Mouse (Mus musculus) MEL (cell line): ENCODE data around the gene Ttll11. TPM values are rescaled to one million over a fixed set of nuclear protein-coding genes. Genes with fewer than 3 reads are reported as not detected.

Experiments used
- DNase-seq: peaks from one replicate; pipeline ENCODE4 v3.0.0; 2011; ENCODE audit warnings: low read depth, low spot score
- H3K27ac ChIP-seq: 2 replicates; pipeline ENCODE4 v1.5.1; 2012; ENCODE audit warnings: low read depth, mild to moderate bottlenecking, control low read depth, low read length, moderate library complexity; ENCODE audit not compliant: control insufficient read depth
- H3K27me3 ChIP-seq, 2 experiments: fragments of 150-350 bp in 1 of 2; sonication (generic) in 1 of 2; 2 replicates each; pipeline ENCODE4 v1.6.1; 2012; ENCODE audit warnings: low read length in 2 of 2, mild to moderate bottlenecking in 2 of 2, improper control_type of control experiment in 1 of 2, moderate library complexity in 1 of 2; ENCODE audit not compliant: insufficient read depth in 2 of 2, control insufficient read depth in 1 of 2
- H3K36me3 ChIP-seq, 2 experiments: 2 replicates each; pipeline ENCODE4 v1.6.1; 2012 to 2014; ENCODE audit warnings: low read length in 2 of 2, improper control_type of control experiment in 1 of 2, inconsistent platforms in 1 of 2, mild to moderate bottlenecking in 1 of 2; ENCODE audit not compliant: insufficient read depth in 2 of 2, control insufficient read depth in 1 of 2
- H3K4me1 ChIP-seq, 2 experiments: fragments of 150-350 bp in 1 of 2; sonication (generic) in 1 of 2; 2 replicates each; pipeline ENCODE4 v1.6.1; 2012; ENCODE audit warnings: low read length in 2 of 2, improper control_type of control experiment in 1 of 2, mild to moderate bottlenecking in 1 of 2; ENCODE audit not compliant: insufficient read depth in 2 of 2, control insufficient read depth in 1 of 2
- H3K4me3 ChIP-seq, 2 experiments: fragments of 150-350 bp in 1 of 2; sonication (generic) in 1 of 2; 2 replicates each; pipeline ENCODE4 v1.5.1; 2012; ENCODE audit warnings: low read depth in 2 of 2, low read length in 2 of 2, mild to moderate bottlenecking in 2 of 2, moderate library complexity in 2 of 2, control low read depth in 1 of 2, improper control_type of control experiment in 1 of 2; ENCODE audit not compliant: control insufficient read depth in 1 of 2, insufficient read depth in 1 of 2
- H3K79me2 ChIP-seq: 2 replicates; pipeline ENCODE4 v1.6.1; 2012; ENCODE audit warnings: mild to moderate bottlenecking, low read length, moderate library complexity; ENCODE audit not compliant: control insufficient read depth, poor library complexity, insufficient read depth
- H3K9ac ChIP-seq: 2 replicates; pipeline ENCODE4 v1.6.1; 2012; ENCODE audit warnings: low read depth, mild to moderate bottlenecking, control low read depth, low read length, moderate library complexity; ENCODE audit not compliant: control insufficient read depth, poor library complexity, severe bottlenecking
- H3K9me3 ChIP-seq: fragments of 150-350 bp; sonication (generic); replicated peaks from 2 replicates; pipeline ENCODE4 v1.6.1; 2012; ENCODE audit warnings: mild to moderate bottlenecking, low read length, improper control_type of control experiment, moderate library complexity; ENCODE audit not compliant: insufficient read depth
- CHD1 ChIP-seq: IDR thresholded peaks from 2 replicates; pipeline ENCODE4 v1.6.1; 2012; ENCODE audit warnings: low read depth, mild to moderate bottlenecking, inconsistent platforms, low read length, improper control_type of control experiment
- CHD2 ChIP-seq: IDR thresholded peaks from 2 replicates; pipeline ENCODE4 v1.6.1; 2011; ENCODE audit warnings: low read length, improper control_type of control experiment
- CTCF ChIP-seq, 3 experiments: IDR thresholded peaks in 2 of 3; conservative IDR thresholded peaks in 1 of 3; 2 replicates each; pipeline ENCODE4 v1.5.1; 2011 to 2012; ENCODE audit warnings: low read length in 3 of 3, low read depth in 2 of 3, mild to moderate bottlenecking in 2 of 3, improper control_type of control experiment in 1 of 3, inconsistent platforms in 1 of 3, mixed read lengths in 1 of 3, moderate library complexity in 1 of 3; ENCODE audit not compliant: control insufficient read depth in 1 of 3, insufficient read depth in 1 of 3, poor library complexity in 1 of 3, severe bottlenecking in 1 of 3
- E2F4 ChIP-seq: IDR thresholded peaks from 2 replicates; pipeline ENCODE4 v1.6.1; 2011; ENCODE audit warnings: low read depth, low read length, improper control_type of control experiment, borderline replicate concordance
- ELF1 ChIP-seq: IDR thresholded peaks from 2 replicates; pipeline ENCODE4 v1.6.1; 2014; ENCODE audit warnings: low read depth, mild to moderate bottlenecking, inconsistent platforms, low read length, improper control_type of control experiment, moderate library complexity
- EP300 ChIP-seq, 2 experiments: IDR thresholded peaks; 2 replicates each; pipeline ENCODE4 v1.6.1; 2011; ENCODE audit warnings: improper control_type of control experiment in 2 of 2, low read length in 2 of 2, low read depth in 1 of 2, mild to moderate bottlenecking in 1 of 2
- ETS1 ChIP-seq: IDR thresholded peaks from 2 replicates; pipeline ENCODE4 v1.6.1; 2012; ENCODE audit warnings: low read depth, mild to moderate bottlenecking, inconsistent platforms, low read length, improper control_type of control experiment, moderate library complexity
- JUND ChIP-seq: IDR thresholded peaks from 2 replicates; pipeline ENCODE4 v1.6.1; 2011; ENCODE audit warnings: low read depth, mild to moderate bottlenecking, improper control_type of control experiment, low read length
- KAT2A ChIP-seq: conservative IDR thresholded peaks from 2 replicates; pipeline ENCODE4 v1.6.1; 2012; ENCODE audit warnings: low read depth, low read length, improper control_type of control experiment, inconsistent platforms
- MAFK ChIP-seq: IDR thresholded peaks from 2 replicates; pipeline ENCODE4 v1.6.1; 2011; ENCODE audit warnings: low read depth, mild to moderate bottlenecking, low read length, improper control_type of control experiment, borderline replicate concordance
- MXI1 ChIP-seq: IDR thresholded peaks from 2 replicates; pipeline ENCODE4 v1.6.1; 2011; ENCODE audit warnings: mild to moderate bottlenecking, low read depth, low read length, improper control_type of control experiment
- MYC ChIP-seq: IDR thresholded peaks from 2 replicates; pipeline ENCODE4 v1.6.1; 2011; ENCODE audit warnings: low read depth, mild to moderate bottlenecking, low read length, improper control_type of control experiment, moderate library complexity
- NRF1 ChIP-seq: IDR thresholded peaks from 2 replicates; pipeline ENCODE4 v1.6.1; 2014; ENCODE audit warnings: low read depth, mild to moderate bottlenecking, inconsistent platforms, low read length, improper control_type of control experiment, moderate library complexity; ENCODE audit not compliant: poor library complexity, insufficient read depth, severe bottlenecking
- POLR2A ChIP-seq, 2 experiments: IDR thresholded peaks; 2 replicates each; pipeline ENCODE4 v1.6.1; 2011 to 2012; ENCODE audit warnings: low read length in 2 of 2, mild to moderate bottlenecking in 2 of 2, control low read depth in 1 of 2, improper control_type of control experiment in 1 of 2, low read depth in 1 of 2, moderate library complexity in 1 of 2; ENCODE audit not compliant: control insufficient read depth in 1 of 2, insufficient read depth in 1 of 2, poor library complexity in 1 of 2
- POLR2AphosphoS2 ChIP-seq: IDR thresholded peaks from 2 replicates; pipeline ENCODE4 v1.6.1; 2011; ENCODE audit warnings: low read length, improper control_type of control experiment
- POLR2AphosphoS5 ChIP-seq: IDR thresholded peaks from 2 replicates; pipeline ENCODE4 v1.6.1; 2012; ENCODE audit warnings: low read depth, borderline replicate concordance, mild to moderate bottlenecking, inconsistent platforms, low read length, moderate library complexity, mixed read lengths
- RAD21 ChIP-seq: IDR thresholded peaks from 2 replicates; pipeline ENCODE4 v1.6.1; 2011; ENCODE audit warnings: mild to moderate bottlenecking, low read depth, low read length, improper control_type of control experiment
- RCOR1 ChIP-seq: IDR thresholded peaks from 2 replicates; pipeline ENCODE4 v1.6.1; 2012; ENCODE audit warnings: low read depth, mild to moderate bottlenecking, inconsistent platforms, low read length, improper control_type of control experiment
- SIN3A ChIP-seq: IDR thresholded peaks from 2 replicates; pipeline ENCODE4 v1.6.1; 2012; ENCODE audit warnings: low read length, improper control_type of control experiment, inconsistent platforms
- TAL1 ChIP-seq: IDR thresholded peaks from 2 replicates; pipeline ENCODE4 v1.6.1; 2012; ENCODE audit warnings: mild to moderate bottlenecking, inconsistent platforms, low read length, moderate library complexity, mixed read lengths
- ZKSCAN1 ChIP-seq: IDR thresholded peaks from 2 replicates; pipeline ENCODE4 v1.6.1; 2012; ENCODE audit warnings: low read depth, mild to moderate bottlenecking, inconsistent platforms, low read length, improper control_type of control experiment, moderate library complexity
- ZMIZ1 ChIP-seq: IDR thresholded peaks from 2 replicates; pipeline ENCODE4 v1.6.1; 2012; ENCODE audit warnings: low read depth, mild to moderate bottlenecking, inconsistent platforms, low read length, improper control_type of control experiment, moderate library complexity
- polyA plus RNA-seq, 2 experiments: library from polyadenylated mRNA; stranded (reverse) in 1 of 2; unstranded in 1 of 2; fragments of >175 nt in 1 of 2; fragments of >200 nt in 1 of 2; gene quantifications; 2 replicates each; pipeline versions ENCODE4 v1.2.1 to v1.2.4; 2012; ENCODE audit warnings: low replicate concordance in 2 of 2, low read depth in 1 of 2; ENCODE audit not compliant: insufficient read length in 2 of 2, insufficient read depth in 1 of 2, missing spikeins in 1 of 2
- total RNA-seq: library from RNA; depleted of rRNA; stranded (reverse); fragments of 300-350 nt; gene quantifications from 2 replicates; pipeline ENCODE4 v1.2.3, GENCODE M21; 2012

Ttll11 gene
- total and polyA plus RNA-seq, 3 experiments: 1.2 to 2.5 TPM; not detected in 1

- Histone ChIP-seq H3K36me3 (peaks cover 0 to 46% of the 10 kb centered on the region in 2 experiments; a peak in 2 of 4 replicates), H3K79me2 (no peaks in the 10 kb centered on the region; the same call in 1 of the 2 replicates), H3K9ac (no peak overlapping the region), H3K9me3 (no peaks in the 10 kb centered on the region), H3K27me3 (no peaks in the 10 kb centered on the region), H3K4me3 (no peak overlapping the region), H3K27ac (no peak overlapping the region; the same call in 1 of the 2 replicates), H3K4me1 (peaks cover 38 to 55% of the 10 kb centered on the region in 2 experiments)
- TF ChIP-seq CHD2 (no peak), RAD21 (no peak), RCOR1 (no peak), EP300 (IDR thresholded peaks at IDR 0.05; ENCODE audit: low read depth in 1 of 2, low read length in 2 of 2) (no peak), ETS1 (no peak), MYC (no peak), POLR2AphosphoS2 (no peak), CTCF (IDR thresholded peaks at IDR 0.05 in 2 of 3, conservative IDR thresholded peaks at IDR 0.05 in 1 of 3; ENCODE audit: control insufficient read depth in 1 of 3, insufficient read depth in 1 of 3, low read depth in 2 of 3, low read length in 3 of 3, poor library complexity in 1 of 3, severe bottlenecking in 1 of 3) (no peak), POLR2AphosphoS5 (no peak)
- DNase-seq: no peak
Measured at GRCm38 (mm10) chr2:35827886-35828285, 151.8 kb downstream of the Ttll11 start.

- no peaks in the 10 kb centered on the region for H3K9me3 ChIP-seq
- no peak overlapping the region for H3K27ac ChIP-seq
- H3K9ac ChIP-seq: no peak overlapping the region
- H3K27me3 ChIP-seq: no peaks in the 10 kb centered on the region
- DNase-seq: no peak
- TF ChIP-seq MYC (no peak), TAL1 (no peak), E2F4 (no peak), ELF1 (no peak), MXI1 (no peak), JUND (no peak), ZKSCAN1 (no peak), MAFK (no peak), EP300 (IDR thresholded peaks at IDR 0.05; ENCODE audit: low read depth in 1 of 2, low read length in 2 of 2) (no peak), CHD1 (no peak), ETS1 (no peak), KAT2A (no peak), ZMIZ1 (no peak), NRF1 (no peak), SIN3A (no peak), POLR2A (IDR thresholded peaks at IDR 0.05; ENCODE audit: control insufficient read depth in 1 of 2, insufficient read depth in 1 of 2, low read depth in 1 of 2, low read length in 2 of 2, poor library complexity in 1 of 2) (no peak)
- H3K79me2 ChIP-seq: no peaks in the 10 kb centered on the region
- no peak overlapping the region for H3K4me3 ChIP-seq
- peaks cover 24 to 33% of the 10 kb centered on the region in 2 experiments for H3K4me1 ChIP-seq
- peaks cover 0 to 26% of the 10 kb centered on the region in 2 experiments; a peak in 2 of 4 replicates for H3K36me3 ChIP-seq
Measured at GRCm38 (mm10) chr2:35825157-35825556, 154.6 kb downstream of the Ttll11 start.
